Mouse (Mus musculus) brown adipose tissue, adult 24 weeks (tissue): ENCODE results near the gene Hnf1b. TPM values are rescaled to one million over a fixed set of nuclear protein-coding genes. Genes with fewer than 3 reads are reported as not detected.

Source experiments
- H3K27ac ChIP-seq: fragments of 200-500 bp; replicated peaks from 2 replicates; pipeline ENCODE4 v1.5.1; 2012; ENCODE audit warnings: low read depth, mild to moderate bottlenecking, low read length
- H3K4me1 ChIP-seq: fragments of 200-500 bp; 2 replicates; pipeline ENCODE4 v1.6.1; 2012; ENCODE audit warnings: low read length, mixed read lengths; ENCODE audit not compliant: control insufficient read depth, insufficient read depth, insufficient read length
- H3K4me3 ChIP-seq: fragments of 200-500 bp; 2 replicates; pipeline ENCODE4 v1.5.1; 2012; ENCODE audit warnings: low read depth, mild to moderate bottlenecking, low read length, moderate library complexity; ENCODE audit not compliant: insufficient read depth
- polyA plus RNA-seq: library from polyadenylated mRNA; stranded (reverse); fragments of >200 nt; gene quantifications from 2 replicates; pipeline ENCODE4 v1.2.4, GENCODE M21; 2012; ENCODE audit not compliant: missing spikeins, insufficient read depth, insufficient read length

Gene Hnf1b
- polyA plus RNA-seq: not detected in 2 replicates

DNA sequence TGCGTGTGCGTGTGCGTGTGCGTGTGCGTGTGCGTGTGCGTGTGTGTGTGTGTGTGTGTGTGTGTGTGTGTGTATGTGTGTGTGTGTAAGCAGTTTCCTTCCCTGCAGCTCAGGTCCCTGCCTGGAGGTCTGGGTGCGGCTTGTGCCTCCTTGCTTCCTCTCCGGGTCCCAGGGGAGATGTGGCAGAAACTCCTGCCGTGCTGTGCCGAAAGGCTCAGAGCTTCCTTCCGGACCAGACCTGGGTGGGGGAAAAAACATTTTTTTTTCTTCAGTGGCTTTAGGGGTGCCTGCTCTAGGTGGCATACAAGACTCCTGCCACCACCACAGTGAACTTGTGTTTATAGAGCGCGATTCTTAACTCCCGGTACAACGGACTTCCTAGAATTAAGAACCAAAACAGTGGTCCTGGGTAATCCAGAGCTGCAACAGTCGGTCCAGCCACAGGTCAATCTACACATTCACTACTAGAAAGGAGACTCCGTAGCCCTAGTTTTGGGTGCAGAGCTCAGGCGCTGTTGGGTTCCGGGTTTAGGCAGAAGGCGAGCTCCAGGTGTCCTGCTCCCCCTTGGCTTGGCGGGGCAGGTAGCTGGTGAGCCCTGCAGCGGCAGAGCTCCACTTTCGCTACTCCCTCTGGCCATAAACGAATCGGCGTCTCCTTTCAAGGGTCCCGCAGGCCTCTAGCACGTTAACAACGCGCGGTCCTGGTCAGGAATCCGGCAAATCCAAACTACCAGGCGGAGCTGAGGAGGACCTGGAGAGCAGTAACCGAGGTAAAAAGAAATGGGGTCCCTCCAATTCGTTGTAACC is at the start of gene Hnf1b:
Gene Hnf1b, plus strand, starts transcription at position 535 of the 807 bp plus-strand sequence.
- no peak within 1 kb of the TSS for H3K4me3 ChIP-seq
- H3K27ac ChIP-seq: no peak within 1 kb of the TSS
- H3K4me1 ChIP-seq: no peaks in the 10 kb centered on the region; the same call in 1 of the 2 replicates

- Histone ChIP-seq H3K4me3 (no peak overlapping the region), H3K4me1 (no peaks in the 10 kb centered on the region), H3K27ac (no peak overlapping the region)
Measured at GRCm38 (mm10) chr11:83802166-83802565, 47.7 kb upstream of the Hnf1b start.

- Histone ChIP-seq H3K27ac (no peak overlapping the region), H3K4me3 (no peak overlapping the region), H3K4me1 (no peaks in the 10 kb centered on the region)
Measured at GRCm38 (mm10) chr11:83802581-83802980, 47.3 kb upstream of the Hnf1b start.

DNA sequence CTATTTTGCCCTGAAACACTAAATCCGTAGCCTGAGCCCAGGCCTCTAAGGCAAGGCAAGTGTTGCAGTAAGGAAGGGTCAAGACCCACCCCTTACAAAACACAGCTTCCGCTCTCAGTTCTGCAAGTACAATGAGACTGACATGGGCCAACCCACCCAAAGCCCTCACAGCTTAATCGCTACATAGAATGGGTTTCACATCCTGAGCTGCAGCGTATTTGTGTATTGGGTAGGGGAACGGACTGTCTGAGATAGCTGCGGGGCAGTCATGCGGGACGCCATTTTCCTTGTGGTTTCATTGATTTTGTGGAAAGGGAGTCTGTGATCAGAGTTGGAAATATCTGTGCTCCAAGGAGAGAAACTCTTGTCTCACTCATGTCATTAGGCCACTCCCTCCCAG is 39.4 kb upstream of the Hnf1b start:
- Histone ChIP-seq H3K4me3 (no peak overlapping the region), H3K4me1 (no peaks in the 10 kb centered on the region), H3K27ac (no peak overlapping the region)

DNA sequence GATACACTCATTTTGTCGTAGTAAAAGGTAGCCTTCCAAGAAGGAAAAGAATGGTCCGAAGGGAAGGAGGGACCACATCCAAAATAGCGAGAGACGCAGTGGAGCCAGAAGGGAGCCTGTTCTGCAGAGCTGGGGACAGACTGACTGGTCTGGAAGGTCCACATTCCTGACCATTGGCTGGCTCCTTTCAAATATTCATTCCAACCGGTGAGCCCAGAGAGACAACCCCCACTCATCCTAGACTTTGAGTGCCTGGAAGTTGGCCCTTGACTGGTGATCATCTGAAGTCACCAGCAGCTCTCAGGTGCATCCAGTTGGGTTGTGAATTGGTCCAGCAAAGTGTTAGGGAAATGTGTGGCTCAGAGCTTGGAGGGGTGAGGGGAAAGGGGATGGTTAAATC is 34.7 kb upstream of the Hnf1b start:
- Histone ChIP-seq H3K4me3 (no peak overlapping the region), H3K27ac (no peak overlapping the region), H3K4me1 (no peaks in the 10 kb centered on the region)

DNA sequence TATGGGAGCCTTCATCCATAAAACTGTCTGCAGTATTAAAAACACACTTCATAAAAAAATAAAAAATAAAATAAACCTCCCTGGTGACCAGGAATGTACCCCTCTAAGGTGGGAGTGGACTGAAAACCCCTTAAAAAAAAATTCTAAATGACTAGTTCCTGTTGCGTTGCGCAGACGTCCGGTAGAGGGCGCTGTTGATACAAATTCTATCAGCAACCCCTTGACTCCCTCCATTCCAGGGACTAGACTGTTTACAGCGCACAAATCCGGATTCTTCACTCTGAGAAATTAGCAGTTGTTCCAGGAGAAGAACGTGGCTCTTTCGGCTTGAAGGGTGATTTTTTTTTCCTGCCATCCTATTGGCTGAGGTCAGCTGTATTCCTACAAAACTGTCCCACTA is 34.2 kb upstream of the Hnf1b start:
- H3K27ac ChIP-seq: no peak overlapping the region
- H3K4me1 ChIP-seq: no peaks in the 10 kb centered on the region
- no peak overlapping the region for H3K4me3 ChIP-seq

DNA sequence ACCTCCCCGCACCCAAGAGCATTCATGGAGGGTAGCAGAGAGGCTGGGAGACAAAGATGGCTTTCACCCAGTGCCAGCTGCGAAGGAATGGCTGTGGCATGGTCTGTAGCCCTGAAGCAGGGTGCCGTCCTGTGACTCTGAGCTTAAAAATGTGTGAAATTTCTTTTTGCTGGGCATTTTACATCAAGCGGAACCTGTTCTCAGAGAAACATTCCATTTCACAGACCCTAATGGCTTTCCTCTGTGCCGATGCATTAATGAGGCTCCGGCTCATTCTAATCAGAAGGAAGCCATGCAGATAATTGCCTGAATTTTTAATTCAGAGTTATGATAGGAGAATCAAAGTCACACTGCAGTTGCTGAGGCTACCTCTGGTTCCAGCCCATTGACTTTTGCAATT is 32.8 kb upstream of the Hnf1b start:
- Histone ChIP-seq H3K4me1 (no peaks in the 10 kb centered on the region), H3K27ac (no peak overlapping the region), H3K4me3 (no peak overlapping the region)

DNA sequence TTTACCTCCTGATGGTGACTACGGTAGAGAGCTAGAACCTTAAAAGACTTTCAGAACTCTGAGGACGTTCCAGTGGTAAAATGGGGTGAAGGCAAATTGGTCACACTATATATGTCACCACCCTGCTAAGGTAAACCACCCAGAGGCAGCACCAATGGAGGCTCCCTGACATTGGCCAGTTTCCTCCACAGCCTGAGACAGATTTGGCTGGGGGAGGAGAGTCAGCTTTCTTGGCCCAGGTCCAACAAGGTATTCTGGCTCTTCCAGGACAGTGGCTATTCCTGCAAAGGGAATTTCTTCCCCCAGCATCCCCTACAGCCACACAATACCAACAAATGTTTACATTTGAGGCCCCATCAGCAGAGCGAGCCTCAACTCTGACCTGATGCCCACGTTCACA is 31.9 kb upstream of the Hnf1b start:
- no peak overlapping the region for H3K27ac ChIP-seq
- no peaks in the 10 kb centered on the region for H3K4me1 ChIP-seq
- H3K4me3 ChIP-seq: no peak overlapping the region

DNA sequence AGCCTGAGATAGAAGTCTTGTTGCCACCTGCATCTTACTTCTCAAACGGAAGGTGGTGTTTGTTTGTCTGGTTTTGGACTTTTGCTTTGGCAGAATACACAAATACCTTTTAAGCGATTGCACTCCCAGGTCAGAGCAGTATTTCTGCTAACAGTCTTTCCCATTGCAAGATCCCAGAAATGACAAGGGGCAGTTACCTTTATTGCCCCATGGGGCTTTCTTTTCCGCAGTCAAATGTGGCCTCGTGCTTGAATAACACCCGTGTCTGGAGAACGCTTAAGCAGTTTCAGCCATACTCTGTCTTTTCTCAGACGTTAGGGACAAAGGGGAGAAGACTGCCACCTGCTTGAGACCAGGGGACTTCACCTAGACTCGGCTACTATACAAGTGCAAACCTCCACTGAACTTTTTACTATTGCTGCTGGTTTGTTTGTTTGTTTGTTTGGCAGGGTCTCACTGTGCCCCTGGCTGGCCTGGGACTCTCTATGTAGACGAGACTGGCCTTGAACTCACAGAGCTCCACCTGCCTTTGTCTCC is 31.2 kb upstream of the Hnf1b start:
- H3K4me1 ChIP-seq: no peaks in the 10 kb centered on the region
- no peak overlapping the region for H3K4me3 ChIP-seq
- H3K27ac ChIP-seq: no peak overlapping the region

- Histone ChIP-seq H3K4me3 (no peak overlapping the region), H3K27ac (no peak overlapping the region), H3K4me1 (no peaks in the 10 kb centered on the region)
Measured at GRCm38 (mm10) chr11:83819806-83820483, 29.9 kb upstream of the Hnf1b start.

GRCm38 (mm10) chr11:83826142-83826541 is 23.7 kb upstream of the Hnf1b start:
- H3K4me1 ChIP-seq: no peaks in the 10 kb centered on the region
- H3K27ac ChIP-seq: no peak overlapping the region
- H3K4me3 ChIP-seq: no peak overlapping the region

GRCm38 (mm10) chr11:83828553-83829142 is 21.2 kb upstream of the Hnf1b start:
- H3K4me3 ChIP-seq: no peak overlapping the region
- H3K4me1 ChIP-seq: no peaks in the 10 kb centered on the region
- no peak overlapping the region for H3K27ac ChIP-seq

DNA sequence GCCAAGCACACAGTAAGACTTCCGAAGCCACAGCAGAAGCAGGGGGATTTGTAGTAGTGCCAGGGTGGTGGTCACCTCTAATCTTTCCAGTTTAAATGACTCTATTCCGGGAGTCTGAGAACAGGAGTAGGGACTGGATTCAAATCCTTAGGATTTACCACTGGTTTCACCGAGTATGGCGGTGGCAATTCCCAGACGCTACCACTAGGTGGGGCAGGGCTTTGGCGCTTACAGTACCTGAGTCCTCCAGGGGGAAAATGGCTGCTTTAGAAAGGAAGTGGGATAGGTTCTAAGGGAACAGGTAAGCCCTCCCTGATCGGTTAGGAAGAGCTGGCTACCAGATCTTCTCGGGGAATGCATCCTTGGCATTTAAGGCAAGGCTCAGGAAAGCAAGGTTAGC is 17.5 kb upstream of the Hnf1b start:
- H3K27ac ChIP-seq: no peak overlapping the region
- no peak overlapping the region for H3K4me3 ChIP-seq
- H3K4me1 ChIP-seq: no peaks in the 10 kb centered on the region

- Histone ChIP-seq H3K27ac (no peak overlapping the region), H3K4me3 (no peak overlapping the region), H3K4me1 (no peaks in the 10 kb centered on the region)
Measured at GRCm38 (mm10) chr11:83833517-83833916, 16.3 kb upstream of the Hnf1b start.

DNA sequence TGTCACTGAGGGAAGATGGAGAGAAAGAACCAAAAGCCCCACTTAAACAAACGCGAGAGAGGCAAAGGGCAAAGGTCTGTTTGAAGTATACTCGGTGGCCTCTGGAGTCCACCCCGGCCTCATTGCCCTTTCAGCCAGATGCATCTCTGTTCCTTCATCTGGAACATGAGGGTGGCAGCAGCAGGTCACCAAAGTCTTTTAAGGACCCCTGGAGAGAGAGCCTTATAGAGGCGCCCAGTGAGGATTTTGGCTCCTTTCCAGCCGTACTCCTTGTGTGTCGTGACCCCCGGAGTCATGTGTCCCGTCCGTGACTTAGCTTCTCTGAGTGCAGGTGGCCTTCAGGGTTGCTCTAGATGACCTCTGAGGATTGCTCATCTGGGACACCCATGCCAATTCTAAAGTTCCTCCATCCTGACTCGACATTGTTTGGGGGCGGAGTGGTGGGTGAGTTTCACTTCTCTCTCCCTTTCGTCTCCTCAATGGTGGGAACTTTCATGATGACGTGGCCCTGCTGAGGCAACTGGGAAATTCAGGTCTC is 15.8 kb upstream of the Hnf1b start:
- Histone ChIP-seq H3K27ac (no peak overlapping the region), H3K4me1 (no peaks in the 10 kb centered on the region), H3K4me3 (no peak overlapping the region)
